Mouse (Mus musculus) mouse embryonic stem cell (cell line): Measurements from ENCODE around the gene Por.

Experiments used
- in situ Hi-C, 2 experiments: fragments of 300-500 bp; cut with MboI; formaldehyde crosslinking; loops; 1 replicate in 1 of 2; 3 replicates in 1 of 2; pipeline ENCODE4 v1.14.3; 2019 to 2020; ENCODE audit warnings: low sequenced_read_pairs in 2 of 2, low pct_unique_long_range_greater_than_20kb in 1 of 2, mixed read lengths in 1 of 2; ENCODE audit not compliant: unreplicated experiment in 1 of 2

The Por gene

DNA sequence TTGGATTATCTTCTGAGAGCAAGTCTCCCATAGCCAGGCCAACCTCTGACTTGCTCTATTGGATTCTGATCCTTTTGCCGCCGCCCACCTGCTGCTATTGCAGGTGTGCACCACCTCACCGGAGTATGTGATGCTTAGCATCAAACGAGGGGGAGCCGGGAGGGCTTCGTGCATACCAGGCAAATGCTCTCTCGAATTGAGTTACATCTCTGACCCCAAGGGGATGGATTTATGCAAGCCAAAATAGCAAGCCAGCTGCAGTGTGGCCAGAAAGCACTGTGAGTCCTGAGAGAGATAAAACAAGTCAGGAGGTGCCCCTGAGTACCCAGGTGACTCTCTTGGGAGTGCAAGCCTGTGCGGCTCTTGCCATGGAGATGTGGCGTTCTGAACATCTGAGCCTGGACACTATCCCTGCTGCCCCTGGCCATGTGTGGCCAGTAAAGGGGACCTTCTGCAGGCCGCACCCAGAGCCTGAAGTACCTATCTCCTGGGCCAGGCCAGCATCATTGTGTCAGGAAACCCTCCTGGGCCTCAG lies 49.8 kb downstream of the Por start:
- in situ Hi-C loops = no loop called here

DNA sequence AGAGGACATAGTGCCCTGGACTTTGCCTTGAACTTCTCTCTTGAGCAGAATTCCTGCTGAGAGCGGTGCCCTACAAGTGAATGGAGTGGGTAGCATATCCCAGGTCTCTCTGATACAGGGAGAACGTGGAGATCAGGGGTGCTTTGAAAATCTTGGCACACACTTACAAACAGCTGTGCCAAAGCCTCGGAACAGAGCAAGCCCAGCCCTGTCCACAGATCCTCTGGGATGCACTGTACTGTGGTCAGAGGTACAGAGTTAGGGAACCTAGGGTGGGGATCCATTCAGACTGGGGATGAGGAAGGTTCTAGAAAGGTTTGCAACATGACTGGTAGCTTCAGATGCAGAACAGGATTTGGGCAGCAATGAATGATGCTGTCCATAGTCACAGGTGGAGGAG lies 50.3 kb downstream of the Por start:
- in situ Hi-C loops = no loop called here

DNA sequence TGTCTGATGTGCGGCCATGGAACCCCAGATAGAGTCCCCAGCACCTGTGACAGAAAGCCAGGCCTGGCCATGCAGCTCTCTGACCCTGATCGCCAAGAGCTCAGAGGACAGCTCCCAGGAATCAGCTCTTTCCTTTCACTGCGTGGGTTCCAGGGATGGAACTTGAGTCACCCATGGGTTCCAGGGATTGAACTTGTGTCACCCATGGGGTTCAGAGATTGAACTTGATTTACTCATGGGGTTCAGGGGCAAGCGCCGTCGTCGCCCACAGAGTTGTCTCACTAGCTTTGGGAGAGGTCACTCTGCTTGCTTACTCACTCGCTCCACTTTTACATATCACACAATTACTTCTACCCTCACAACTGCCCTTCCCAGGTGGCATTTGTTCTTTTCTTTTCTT lies 51.2 kb downstream of the Por start:
- in situ Hi-C loops = no loop called here

DNA sequence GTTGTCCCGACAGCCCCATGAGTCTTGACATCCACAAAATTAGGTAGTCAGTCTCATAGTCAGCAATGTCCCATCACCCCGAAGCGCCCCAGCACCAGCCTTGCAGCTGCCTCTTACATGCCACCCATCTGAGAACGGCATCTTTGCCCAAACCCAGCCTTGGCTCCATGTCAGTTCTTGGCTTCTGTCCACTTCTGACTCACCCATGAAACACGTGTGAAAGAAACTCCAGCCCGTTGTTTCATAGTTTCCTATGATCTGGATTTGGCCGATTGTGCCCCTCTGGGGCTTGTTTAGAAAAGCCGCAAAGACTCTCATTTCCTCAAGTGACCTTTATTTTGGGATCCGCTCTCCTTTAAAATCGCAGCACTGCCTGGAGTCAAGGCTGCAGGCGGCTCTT lies 52.3 kb downstream of the Por start:
- in situ Hi-C loops = no loop called here

DNA sequence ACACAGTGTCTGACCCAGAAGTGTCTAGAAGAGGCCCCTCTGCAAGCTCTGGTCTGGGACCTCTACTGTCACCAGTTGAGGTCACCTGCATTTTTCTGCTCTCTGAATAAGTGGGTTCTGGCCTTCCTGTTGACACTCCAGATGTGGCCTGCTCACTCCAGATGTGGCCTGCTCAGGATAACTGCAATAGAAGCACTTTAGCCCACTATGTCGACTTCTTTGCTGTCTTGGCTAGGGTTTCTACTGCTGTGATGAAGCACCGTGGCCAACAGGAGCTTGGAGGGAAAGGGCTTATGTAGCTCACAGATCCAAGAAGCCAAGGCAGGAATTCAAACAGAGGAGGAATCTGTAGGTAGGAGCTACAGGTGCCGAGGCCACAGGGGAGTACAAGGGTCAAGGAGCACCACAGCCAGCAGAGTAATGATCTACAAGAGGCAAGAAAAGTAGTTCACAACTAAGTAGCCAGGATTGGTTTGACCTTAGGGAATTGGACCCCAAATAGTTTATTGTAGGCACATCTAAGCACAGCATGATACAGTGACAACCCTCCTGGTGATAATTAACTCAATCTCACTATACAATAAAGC lies 53.4 kb downstream of the Por start:
- in situ Hi-C loops = no loop called here

GRCm38 (mm10) chr5:135724536-135725322 lies 54.9 kb downstream of the Por start:
- in situ Hi-C loops = no loop called here

DNA sequence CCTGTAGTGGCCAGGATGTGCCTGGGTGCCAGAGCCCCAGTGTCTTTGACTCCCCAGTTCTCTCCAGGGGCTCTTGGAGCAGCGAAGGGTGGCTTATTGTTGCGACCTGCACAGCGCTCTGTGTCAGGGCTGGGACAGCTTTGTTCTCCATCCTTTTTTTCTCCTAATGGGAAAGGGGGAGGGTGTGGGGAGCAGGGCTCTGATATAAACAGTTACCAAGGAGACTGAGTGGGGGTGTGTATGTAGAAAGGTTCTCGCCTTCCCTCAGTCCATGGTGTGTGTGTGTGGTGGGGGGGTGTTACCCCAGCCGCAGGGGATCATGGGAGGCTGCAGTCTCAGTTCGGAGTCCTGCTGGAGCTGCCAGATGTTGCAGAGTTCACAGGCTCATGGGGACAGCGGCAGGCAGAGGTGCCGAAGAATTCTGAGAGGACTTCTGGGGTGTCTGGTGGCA lies 55.6 kb downstream of the Por start:
- in situ Hi-C loops = no loop called here

GRCm38 (mm10) chr5:135725991-135726390 lies 56.2 kb downstream of the Por start:
- in situ Hi-C loops = no loop called here

GRCm38 (mm10) chr5:135726641-135727346 lies 57.0 kb downstream of the Por start:
- in situ Hi-C loops = no loop called here

- in situ Hi-C loops = no loop called here
Measured at GRCm38 (mm10) chr5:135727871-135728270, 58.0 kb downstream of the Por start.

GRCm38 (mm10) chr5:135728361-135728760 lies 58.5 kb downstream of the Por start:
- in situ Hi-C loops = no loop called here

DNA sequence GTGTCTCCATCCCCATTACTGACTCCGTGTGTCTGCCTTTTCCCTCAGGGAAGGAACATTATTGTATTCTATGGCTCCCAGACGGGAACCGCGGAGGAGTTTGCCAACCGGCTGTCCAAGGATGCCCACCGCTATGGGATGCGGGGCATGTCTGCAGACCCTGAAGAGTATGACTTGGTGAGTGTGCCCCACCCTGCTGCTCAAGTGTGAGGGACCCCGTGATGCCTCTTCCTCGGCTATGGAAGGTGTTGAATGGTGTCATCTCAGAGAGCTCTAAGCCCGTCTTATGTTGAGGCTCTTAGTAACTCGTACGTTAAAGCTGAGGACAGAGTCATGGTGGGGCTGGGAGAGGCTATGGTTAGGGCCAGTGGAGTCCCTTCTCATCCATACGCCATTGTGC lies 59.5 kb downstream of the Por start:
- in situ Hi-C loops = no loop called here

DNA sequence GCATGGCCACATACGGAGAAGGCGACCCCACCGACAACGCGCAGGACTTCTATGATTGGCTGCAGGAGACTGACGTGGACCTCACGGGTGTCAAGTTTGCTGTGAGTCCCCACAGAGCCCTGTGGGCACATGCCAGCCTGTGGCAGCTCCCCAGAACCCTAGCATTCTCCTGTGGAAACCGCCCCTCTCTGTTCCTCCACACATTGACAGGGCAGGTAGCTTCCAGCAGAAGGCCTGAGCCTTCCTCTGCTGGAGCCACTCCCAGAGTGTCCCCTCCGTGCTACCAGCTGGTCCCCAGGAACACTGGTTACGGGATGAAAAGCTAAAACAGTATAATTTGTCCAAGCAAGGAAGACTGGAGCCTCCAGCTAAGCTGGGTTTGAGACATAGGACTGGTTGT lies 60.4 kb downstream of the Por start:
- in situ Hi-C loops = no loop called here

DNA sequence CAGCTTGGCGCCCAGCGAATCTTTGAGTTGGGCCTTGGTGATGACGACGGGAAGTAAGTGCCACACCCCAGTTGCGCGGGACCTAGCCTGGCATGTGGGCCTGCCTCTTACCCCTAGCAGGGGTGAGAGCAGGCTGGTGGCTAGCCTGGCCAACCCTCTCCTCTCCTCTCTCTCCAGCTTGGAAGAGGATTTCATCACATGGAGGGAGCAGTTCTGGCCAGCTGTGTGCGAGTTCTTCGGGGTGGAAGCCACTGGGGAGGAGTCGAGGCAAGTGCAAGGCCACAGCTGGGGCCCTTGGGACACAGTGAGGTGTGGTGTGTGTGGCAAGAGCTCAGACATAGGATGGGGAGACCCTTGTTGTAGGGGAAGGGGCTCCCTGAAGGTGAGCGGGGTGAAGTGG lies 61.1 kb downstream of the Por start:
- in situ Hi-C loops = no loop called here

DNA sequence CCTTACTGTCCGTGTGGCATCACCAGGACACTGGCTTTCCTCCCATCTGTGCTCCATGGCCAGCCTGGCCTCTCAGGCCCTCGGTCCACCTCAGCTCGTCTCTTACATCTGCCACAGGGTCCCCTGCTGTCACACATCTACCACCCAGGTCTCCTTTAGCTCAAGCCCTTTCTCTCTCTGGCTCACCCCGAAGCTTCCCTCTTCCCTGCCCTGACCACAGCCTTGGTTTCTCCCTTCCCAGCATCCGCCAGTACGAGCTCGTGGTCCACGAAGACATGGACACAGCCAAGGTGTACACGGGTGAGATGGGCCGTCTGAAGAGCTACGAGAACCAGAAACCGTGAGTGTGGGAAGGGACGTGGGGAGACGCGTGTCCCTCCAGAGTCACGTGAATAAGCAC lies 61.5 kb downstream of the Por start:
- in situ Hi-C loops = no loop called here

DNA sequence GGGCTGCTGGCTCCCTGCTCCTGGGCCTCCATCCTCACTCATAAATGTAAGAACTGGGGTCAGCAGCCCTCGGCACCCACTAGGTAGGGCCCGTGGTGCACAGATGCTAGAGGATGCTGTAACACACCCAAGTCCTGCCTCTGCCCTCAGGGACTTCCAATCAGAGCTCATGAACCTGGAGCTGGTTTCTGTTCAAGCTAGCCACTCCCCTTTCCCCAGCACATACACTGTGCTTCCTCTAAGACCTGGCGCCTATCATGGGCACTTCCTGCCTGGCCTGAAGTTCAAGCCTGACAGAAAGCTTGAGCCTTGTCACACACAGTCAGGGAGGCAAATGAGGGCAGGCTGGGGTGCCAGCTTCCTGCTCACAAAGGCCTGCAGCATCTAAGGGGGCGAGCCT lies 63.2 kb downstream of the Por start:
- in situ Hi-C loops = no loop called here

DNA sequence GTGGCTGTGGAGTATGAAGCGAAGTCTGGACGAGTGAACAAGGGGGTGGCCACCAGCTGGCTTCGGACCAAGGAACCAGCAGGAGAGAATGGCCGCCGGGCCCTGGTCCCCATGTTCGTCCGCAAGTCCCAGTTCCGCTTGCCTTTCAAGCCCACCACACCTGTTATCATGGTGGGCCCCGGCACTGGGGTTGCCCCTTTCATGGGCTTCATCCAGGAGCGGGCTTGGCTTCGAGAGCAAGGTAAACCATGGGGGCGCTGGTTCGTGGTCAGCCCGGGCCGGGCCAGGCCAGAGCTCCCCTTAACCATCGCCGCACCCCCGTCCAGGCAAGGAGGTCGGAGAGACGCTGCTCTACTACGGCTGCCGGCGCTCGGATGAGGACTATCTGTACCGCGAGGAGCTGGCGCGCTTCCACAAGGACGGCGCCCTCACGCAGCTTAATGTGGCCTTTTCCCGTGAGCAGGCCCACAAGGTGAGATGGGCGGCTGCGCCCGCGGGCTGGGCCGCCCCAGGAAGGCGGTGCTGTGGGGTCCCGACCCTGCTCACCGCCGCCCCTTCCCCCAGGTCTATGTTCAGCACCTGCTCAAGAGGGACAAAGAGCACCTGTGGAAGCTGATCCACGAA lies 64.3 kb downstream of the Por start:
- in situ Hi-C loops = no loop called here

DNA sequence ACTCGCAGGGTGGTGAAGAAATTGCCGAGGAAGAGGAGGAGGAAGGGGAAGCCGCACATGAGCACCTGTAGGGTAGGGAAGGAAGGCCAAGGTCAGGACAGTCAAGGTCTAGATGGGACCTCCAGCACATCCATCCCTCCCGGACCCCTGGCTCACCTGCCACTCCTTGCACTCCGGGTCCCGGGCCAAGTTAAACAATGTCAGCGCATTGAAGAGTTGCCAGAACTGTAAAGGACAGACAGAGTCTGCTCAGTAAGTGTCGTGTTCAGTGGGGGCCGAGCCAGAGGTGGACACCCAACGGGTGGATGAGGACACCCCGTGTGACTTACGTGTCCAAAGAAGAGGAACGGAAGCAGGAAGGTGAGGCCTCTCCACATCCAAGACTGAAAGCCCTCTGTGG lies 65.9 kb downstream of the Por start:
- in situ Hi-C loops = no loop called here

DNA sequence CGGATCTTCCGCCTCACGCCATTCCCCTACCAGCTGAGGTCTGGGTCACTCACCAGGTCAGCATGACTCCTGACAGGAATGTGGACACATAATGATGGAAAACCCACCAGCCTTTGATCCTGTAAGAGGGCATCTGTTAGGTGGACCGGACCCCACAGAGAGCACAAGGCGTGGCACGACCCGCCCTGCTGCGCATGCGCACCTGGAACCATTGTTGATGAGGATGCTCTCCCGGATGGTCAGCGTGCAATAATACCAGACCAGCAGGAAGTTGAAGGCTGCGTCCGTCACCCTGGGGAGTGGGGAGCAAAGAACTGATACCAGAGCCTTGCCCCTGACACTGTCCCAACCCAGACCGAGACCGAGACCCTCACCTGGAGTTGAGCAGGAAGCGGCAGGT lies 66.7 kb downstream of the Por start:
- in situ Hi-C loops = no loop called here
